Mouse (Mus musculus) spleen, postnatal 14 days (tissue): ENCODE results near the gene Xrcc1.

Experiments used
- DNase-seq, 2 experiments: peaks; one replicate each; pipeline ENCODE4 v3.0.0; 2021 to 2022; ENCODE audit warnings: low spot score in 2 of 2

Xrcc1 gene

DNA sequence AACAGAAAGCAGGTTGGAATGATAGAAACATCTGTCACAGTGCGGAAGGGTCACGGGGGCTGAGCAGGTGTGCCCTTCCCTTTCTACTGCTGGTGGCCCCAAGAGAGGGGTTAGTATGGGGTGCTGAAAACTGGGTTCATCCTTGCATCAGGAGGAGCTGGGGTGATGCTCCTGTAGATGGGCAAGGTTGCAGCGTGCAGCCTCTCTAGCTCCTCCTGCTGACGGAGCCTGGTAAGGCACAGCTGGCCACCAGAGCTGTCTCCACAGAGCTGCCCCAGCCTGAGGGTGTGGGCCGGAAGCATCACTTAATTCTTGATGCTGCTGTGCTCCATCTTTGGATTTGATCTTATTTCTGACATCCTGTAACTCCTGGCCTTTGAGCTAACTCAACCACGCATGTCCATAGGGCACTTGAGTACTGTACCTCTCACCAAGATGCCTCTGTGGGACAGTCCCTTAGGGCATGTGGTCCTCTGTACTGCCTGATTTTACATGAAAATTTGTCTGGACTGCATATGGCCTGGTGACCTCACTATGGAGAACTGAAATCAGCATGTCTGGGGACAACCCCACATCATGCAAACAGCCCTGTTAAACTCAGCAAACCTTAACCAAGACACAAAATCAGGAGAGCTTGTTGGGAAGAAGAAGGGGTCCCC is 18.6 kb downstream of the Xrcc1 start:
- DNase-seq, result peak; percentile 73 to 84

DNA sequence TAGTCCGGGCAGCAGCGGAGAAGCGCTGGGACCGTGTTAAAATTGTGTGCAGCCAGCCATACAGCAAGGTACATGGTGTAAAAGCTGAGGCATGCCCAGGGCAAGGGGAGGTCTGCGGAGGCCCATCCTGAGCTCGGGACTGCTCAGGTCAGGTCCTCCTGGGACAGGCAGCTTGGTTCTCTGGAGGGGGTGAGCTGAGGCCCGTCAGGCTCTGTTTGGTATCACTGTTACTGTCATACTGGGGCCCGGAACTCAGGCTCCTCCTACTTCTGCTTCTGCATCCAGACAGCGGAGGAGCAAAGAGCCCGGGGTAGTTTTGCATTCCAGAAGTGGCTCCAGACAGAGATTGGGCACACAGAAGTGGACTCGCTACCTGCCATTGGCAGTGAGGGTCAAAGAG is 19.5 kb downstream of the Xrcc1 start:
- no peak for DNase-seq

DNA sequence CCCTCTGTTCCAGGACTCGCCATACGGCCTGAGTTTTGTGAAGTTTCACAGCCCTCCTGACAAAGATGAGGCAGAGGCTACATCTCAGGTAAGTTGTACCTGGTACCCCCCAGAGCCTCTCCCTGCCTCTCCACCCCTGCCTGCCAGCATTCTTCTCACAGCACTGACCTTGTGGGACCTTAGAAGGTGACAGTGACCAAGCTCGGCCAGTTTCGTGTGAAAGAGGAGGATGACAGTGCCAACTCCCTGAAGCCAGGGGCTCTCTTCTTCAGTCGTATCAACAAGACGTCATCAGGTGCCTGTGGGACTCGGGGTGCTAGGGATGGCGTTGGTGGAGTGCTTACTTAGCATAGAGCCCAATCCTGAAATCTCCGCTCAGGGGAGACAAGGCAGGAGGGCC is 20.1 kb downstream of the Xrcc1 start:
- no peak for DNase-seq

GRCm38 (mm10) chr7:24568512-24568911 is 22.4 kb downstream of the Xrcc1 start:
- DNase-seq, result no peak

DNA sequence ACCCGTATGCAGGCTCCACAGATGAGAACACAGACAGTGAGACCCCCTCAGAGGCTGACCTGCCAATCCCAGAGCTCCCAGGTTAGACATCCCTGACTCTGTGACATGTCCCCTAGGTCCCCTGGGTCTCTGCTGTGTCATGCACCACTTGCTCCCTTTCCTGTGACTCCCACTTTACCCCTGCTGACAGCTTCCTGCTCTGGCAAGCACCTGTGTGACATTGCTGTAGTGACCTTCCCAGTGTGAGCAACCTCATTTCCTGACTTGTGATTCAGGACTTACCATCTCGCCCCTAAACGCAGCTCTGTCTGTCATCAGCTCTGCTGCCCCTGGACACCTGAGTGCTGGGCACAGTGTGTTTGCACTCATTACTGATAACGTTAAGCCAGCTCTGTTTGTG is 25.0 kb downstream of the Xrcc1 start:
- no peak for DNase-seq

GRCm38 (mm10) chr7:24572455-24572854 is 26.4 kb downstream of the Xrcc1 start:
- no peak for DNase-seq

DNA sequence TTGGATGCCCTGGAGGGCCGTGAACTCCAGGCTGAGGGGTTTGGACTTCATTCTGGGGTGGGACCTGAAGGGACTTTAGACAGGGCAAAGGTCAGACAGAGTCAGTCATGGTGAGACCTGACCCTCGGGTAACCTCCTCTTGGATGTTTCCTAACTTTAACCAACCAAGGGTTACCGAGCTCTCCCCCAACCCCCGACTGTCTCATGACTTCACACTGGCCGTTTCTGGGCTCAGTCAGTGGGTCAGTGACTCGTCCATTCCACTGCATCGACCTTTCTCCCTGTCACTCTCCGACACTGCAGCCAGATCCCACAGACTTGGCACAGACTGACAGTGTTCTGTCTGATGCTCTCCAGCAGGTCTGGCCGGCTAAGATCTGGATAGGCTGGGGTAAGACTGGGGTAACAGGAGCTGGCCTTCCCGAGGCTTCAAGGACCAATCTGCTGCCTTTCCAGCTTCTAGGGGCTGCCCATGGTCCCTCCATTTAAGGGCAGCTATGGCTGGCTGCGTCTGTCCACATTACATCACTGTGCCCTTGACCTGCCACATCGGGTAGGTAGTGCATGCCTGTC is 28.2 kb downstream of the Xrcc1 start:
- DNase-seq, result no peak

GRCm38 (mm10) chr7:24577811-24578210 is 31.7 kb downstream of the Xrcc1 start:
- DNase-seq, result no peak

GRCm38 (mm10) chr7:24584876-24585275 is 38.8 kb downstream of the Xrcc1 start:
- no peak for DNase-seq

- no peak for DNase-seq
Measured at GRCm38 (mm10) chr7:24585995-24586394, 39.9 kb downstream of the Xrcc1 start.

- no peak for DNase-seq
Measured at GRCm38 (mm10) chr7:24586828-24587227, 40.7 kb downstream of the Xrcc1 start.

DNA sequence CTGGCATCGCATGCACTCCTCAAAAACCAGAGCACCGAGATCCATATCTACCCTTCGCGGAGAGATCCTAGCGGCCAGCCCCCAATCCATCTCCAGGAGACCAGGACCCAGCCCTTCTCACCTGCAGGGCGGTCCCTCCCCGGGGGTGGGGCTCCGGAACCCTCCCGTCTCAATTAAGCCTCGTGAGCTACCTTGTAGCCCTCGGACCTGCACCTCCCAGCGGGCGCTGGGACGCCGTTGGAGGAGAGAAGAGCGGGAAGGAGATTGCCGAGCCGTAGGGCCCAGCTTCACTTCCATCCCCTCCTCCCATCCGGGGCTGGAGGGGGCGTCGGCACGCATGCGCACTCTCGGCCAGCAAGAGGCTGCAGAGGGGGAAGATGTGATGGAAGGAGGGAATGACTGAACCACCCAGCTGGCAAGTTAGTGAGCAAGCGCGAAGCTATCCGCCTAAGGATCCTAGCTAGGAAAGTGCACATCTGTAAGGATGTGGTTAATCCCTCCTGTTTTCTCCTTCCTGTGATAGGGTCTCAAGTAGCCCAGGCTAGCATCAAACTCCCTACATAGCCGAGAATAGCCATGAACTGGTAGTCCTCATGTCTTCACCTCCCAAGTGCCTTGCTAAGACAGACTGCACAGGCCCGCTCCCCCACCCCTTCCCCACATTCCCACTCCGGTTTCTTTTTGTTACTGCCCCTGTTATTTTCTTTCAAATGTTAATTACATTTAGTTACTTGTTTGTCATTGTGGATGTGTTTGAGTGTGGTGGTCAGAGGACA is 41.4 kb downstream of the Xrcc1 start, which contains the start of the genes Ethe1 and Zfp575:
Gene Ethe1 (plus strand): TSS at position 214 of the 776 bp plus-strand sequence.
Gene Zfp575 (minus strand): TSS at position 312 of the 776 bp plus-strand sequence.
- DNase-seq, result no peak

- no peak for DNase-seq
Measured at GRCm38 (mm10) chr7:24588336-24588735, 42.2 kb downstream of the Xrcc1 start.

GRCm38 (mm10) chr7:24591735-24592134 is 45.6 kb downstream of the Xrcc1 start:
- DNase-seq, result no peak

DNA sequence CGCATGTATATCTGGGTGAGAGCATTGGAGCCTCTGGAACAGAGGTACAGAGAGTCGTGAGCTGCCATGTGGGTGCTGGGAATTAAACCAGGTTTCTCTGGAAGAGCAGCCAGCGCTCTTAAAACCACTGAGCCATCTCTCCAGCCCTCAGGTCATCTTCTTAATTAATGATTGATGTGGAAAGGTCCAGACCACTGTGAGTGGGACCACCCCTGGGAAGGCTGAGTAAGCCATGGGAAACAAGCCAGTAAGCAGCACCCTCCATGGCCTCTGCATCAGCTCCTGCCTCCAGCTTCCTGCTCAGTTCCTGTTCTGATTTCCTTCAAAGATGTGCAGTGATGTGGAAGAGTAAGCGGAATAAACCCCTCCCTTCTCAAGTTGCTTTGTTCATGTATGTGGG is 46.1 kb downstream of the Xrcc1 start:
- no peak for DNase-seq

DNA sequence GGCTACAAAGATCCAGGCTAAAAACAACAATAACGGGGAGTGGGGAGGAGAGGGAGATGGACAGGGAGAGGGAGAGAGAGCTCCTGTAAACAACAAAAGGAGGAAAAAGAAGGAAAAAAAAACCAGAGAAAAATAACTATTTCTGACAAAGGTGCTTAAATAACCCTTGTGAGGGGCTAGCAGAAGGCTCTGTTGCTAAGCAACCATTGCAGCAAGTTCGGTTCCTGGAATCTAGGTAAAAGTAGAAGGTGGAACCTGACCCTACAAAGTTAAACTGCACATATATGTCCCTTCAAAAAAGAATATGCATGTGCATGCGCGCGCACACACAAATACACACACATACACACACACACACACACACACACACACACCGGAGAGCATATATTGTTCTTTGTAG is 46.7 kb downstream of the Xrcc1 start:
- DNase-seq, result no peak

DNA sequence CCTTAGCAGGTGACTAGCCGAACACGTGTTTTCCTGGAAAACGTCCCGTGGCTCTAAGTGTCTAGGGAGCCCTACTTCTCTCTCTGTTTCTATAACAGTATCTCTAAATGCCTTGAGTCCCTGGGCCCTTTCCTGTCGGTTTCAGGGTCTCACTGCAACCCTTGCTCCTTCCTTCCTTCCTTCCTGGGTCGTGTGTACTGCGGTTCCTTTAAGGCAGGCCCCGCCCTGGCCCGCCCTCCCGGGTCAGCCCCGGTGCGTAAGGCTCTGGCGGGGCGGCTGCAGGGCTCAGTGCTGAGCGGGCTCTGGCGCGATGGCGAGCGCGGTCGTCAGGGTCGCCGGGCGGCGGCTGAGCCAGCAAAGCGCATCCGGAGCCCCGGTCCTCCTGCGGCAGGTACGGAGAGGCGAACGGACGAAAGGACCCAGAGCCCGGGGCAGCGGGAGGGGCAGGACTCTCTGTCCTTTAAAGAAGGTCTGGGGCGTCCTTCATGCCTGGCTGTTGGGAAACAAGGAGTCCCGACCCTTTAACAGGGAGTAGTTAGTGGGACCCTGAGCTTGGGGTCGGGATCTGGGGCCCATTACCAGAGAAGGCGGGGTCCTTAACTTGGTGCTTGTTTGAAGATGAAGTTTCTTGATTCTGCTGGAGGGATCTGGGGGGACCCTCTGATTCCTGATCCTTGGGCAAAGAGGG is 47.7 kb downstream of the Xrcc1 start:
- DNase-seq, result peak; percentile 51 to 65

DNA sequence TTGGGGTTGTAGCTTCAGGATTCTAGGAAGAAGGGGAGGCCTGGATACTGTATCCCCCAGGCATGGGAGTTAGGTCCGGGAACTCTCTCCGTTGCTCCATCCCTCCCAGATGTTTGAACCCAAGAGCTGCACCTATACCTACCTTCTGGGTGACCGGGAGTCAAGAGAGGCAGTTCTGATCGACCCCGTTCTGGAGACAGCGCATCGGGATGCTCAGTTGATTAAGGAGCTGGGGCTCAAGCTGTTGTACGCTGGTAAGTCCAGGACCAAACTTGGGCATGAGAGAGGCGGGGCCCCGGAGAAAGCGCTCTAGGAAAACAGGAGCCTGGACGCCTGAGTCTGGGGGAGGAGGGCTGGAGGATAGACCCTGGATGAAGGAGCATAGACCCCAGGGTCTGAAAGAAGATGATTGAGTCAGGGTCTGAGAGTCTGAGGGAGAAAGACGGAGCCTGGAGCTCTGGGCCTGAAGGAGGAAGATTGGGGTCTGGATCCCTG is 48.3 kb downstream of the Xrcc1 start:
- no peak for DNase-seq

- no peak for DNase-seq
Measured at GRCm38 (mm10) chr7:24595464-24595863, 49.4 kb downstream of the Xrcc1 start.

DNA sequence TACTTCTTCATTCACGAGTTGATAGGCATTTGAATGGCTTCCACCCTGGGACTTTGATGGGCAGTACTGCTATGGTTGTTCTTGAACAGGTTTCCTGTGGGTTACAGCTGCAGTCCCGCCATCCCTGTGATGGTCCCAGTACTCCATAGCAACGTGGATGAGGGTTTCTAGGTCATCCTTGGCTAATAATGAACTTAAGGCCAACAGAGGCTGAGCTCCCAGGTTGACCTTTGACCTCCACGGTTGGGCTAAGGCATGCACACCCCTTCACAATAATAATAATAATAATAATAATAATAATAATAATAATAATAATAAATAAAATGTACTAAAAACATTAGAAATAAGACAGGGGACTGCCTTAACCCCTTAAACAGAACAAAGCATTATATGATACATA is 52.0 kb downstream of the Xrcc1 start:
- DNase-seq, result no peak

GRCm38 (mm10) chr7:24599211-24600067 is 53.4 kb downstream of the Xrcc1 start:
- DNase-seq, result no peak
